Mouse (Mus musculus) spleen, adult 2 months (tissue): ENCODE measurements around the gene Mms22l.

Experiments
- CTCF ChIP-seq: fragments of 200-500 bp; IDR thresholded peaks from 2 replicates; pipeline ENCODE4 v1.5.1; 2011; ENCODE audit warnings: mild to moderate bottlenecking, inconsistent platforms; ENCODE audit not compliant: insufficient read depth, insufficient read length, insufficient replicate concordance; ENCODE audit errors: extremely low read depth
- POLR2A ChIP-seq: fragments of 200-500 bp; IDR thresholded peaks from 2 replicates; pipeline ENCODE4 v1.6.1; 2011; ENCODE audit warnings: low read depth, low read length, inconsistent platforms

DNA sequence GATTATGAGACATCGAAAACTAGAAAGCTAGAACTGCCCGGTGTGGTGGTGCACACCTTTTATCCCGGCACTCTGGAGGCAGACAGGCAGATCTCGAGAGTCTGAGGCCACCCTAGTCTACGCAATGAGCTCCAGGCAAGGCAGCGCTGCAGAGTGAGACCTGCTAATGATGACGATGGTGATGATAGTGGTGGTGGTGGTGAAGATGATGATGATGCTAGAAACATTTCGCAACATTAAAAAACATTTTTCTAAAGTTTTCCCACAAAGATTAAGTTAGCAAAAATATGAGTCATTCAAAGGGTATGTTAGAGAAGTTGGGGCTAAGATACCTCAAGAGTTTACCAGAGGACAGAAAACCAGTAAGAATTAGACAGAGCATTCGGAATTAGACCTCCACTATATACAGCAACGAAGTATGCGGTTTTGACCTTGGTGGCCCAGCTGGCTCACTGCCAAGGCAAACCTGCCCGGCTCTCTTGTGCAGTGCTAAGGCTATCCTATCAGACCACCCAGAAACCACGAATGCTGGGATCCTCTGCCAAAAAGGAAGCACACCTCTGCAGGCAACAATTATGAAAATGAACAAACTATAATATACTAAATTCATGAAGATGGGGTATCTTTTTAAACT is 129.8 kb downstream of the Mms22l start:
- no peak for TF ChIP-seq POLR2A
- no peak for TF ChIP-seq CTCF
